Mouse (Mus musculus): ENCODE data around the gene Ube2b.

DNA sequence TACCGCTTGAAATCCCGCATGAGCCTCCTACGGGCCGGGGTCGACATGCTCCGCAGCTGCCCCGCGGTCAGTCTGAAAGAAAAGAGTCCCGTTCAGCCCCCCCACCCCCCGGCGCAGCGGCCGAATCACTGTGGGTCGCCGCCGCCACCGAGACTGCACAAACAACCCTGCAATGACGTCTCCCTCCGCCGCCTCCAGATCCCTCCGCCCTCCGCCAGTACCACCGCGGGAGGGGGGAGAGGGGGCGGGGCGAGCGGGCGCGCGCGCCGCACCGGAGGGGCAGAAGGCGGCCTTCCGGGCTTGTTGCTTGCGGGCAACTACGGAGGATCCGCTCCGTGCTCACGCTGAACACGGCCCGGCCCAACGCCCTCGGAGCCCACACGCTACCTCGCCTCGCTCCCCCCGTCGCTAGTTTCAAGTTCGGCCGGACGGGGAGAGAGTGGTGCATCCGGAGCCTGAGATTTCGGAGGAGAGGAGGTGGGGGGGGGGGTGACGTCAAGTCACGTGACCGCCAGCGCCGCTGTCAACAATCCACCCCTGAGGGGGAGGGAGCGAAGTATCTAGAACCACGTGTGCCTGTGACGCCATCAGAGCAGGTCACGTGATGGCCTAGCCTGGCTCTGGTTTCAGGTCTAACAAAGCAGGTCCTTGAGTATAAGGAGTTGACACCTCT is at the start of gene Ube2b:
- TF ChIP-seq CTCF (IDR thresholded peaks at IDR 0.05; ENCODE audit: low read depth), result no peak
- no peak for TF ChIP-seq EP300 (IDR thresholded peaks at IDR 0.05; ENCODE audit: low read depth)
